Mouse (Mus musculus): ENCODE measurements around the gene Mycbp. TPM values are rescaled to one million over a fixed set of nuclear protein-coding genes. Genes with fewer than 3 reads are reported as not detected.

Gene Mycbp
- polyA plus RNA-seq, 2 experiments, result 16.3 to 61.0 TPM

GRCm38 (mm10) chr4:123860621-123861020, 44.0 kb upstream of the Mycbp start:
- H3K4me2 ChIP-seq (ENCODE audit: low read depth), result no peak overlapping the region
- 58% methylated on average over 5 of the region's 5 CpGs for WGBS (ENCODE audit: insufficient replicate concordance)
- no peak overlapping the region for H3K4me3 ChIP-seq (ENCODE audit: insufficient read depth in 1 of 2, low read depth in 2 of 2, low read length in 2 of 2)
- H3K27ac ChIP-seq, result no peak overlapping the region
- H3K27me3 ChIP-seq (ENCODE audit: control insufficient read depth, insufficient read depth, low read length), result no peaks in the 10 kb centered on the region
- ATAC-seq (ENCODE audit: insufficient read depth) (no peak), DNase-seq (ENCODE audit: low read depth in 3 of 3, low spot score in 3 of 3) (no peak)
- H3K36me3 ChIP-seq (replicated peaks; ENCODE audit: control insufficient read depth, insufficient read depth, low read depth), result no peaks in the 10 kb centered on the region
- no peaks in the 10 kb centered on the region for H3K4me1 ChIP-seq (replicated peaks; ENCODE audit: control insufficient read depth in 2 of 2, insufficient read depth in 2 of 2, low read length in 1 of 2)
- TF ChIP-seq EP300 (IDR thresholded peaks at IDR 0.05; ENCODE audit: low read depth) (no peak), CTCF (IDR thresholded peaks at IDR 0.05; ENCODE audit: low read depth) (no peak)
- H3K9me3 ChIP-seq (ENCODE audit: control insufficient read depth, low read length), result no peaks in the 10 kb centered on the region
- no peak overlapping the region for H3K9ac ChIP-seq (replicated peaks)

- no peak overlapping the region for H3K4me2 ChIP-seq (ENCODE audit: low read depth)
- no peak for DNase-seq (ENCODE audit: low read depth in 3 of 3, low spot score in 3 of 3)
- H3K4me1 ChIP-seq (replicated peaks; ENCODE audit: control insufficient read depth in 2 of 2, insufficient read depth in 2 of 2, low read length in 1 of 2), result no peaks in the 10 kb centered on the region
- WGBS (ENCODE audit: insufficient replicate concordance), result 70% methylated on average over 5 of the region's 5 CpGs
- H3K4me3 ChIP-seq (ENCODE audit: insufficient read depth in 1 of 2, low read depth in 2 of 2, low read length in 2 of 2), result no peak overlapping the region
- TF ChIP-seq CTCF (IDR thresholded peaks at IDR 0.05; ENCODE audit: low read depth) (no peak), EP300 (IDR thresholded peaks at IDR 0.05; ENCODE audit: low read depth) (no peak)
- no peaks in the 10 kb centered on the region for H3K27me3 ChIP-seq (ENCODE audit: control insufficient read depth, insufficient read depth, low read length)
- H3K9me3 ChIP-seq (ENCODE audit: control insufficient read depth, low read length), result no peaks in the 10 kb centered on the region
- H3K36me3 ChIP-seq (replicated peaks; ENCODE audit: control insufficient read depth, insufficient read depth, low read depth), result no peaks in the 10 kb centered on the region
- H3K9ac ChIP-seq (replicated peaks), result no peak overlapping the region
- no peak for ATAC-seq (ENCODE audit: insufficient read depth)
- H3K27ac ChIP-seq, result no peak overlapping the region
These were observed 10.9 kb upstream of the Mycbp start for GRCm38 (mm10) chr4:123893726-123894125.

- H3K27ac ChIP-seq, result no peak overlapping the region
These were observed 10.3 kb upstream of the Mycbp start for GRCm38 (mm10) chr4:123894295-123894694.

GRCm38 (mm10) chr4:123898696-123899095, 5.9 kb upstream of the Mycbp start:
- Histone ChIP-seq H3K9ac (replicated peaks) (no peak overlapping the region), H3K4me2 (ENCODE audit: low read depth) (no peak overlapping the region), H3K27ac (no peak overlapping the region), H3K36me3 (replicated peaks; ENCODE audit: control insufficient read depth, insufficient read depth, low read depth) (no peaks in the 10 kb centered on the region), H3K4me1 (replicated peaks; ENCODE audit: control insufficient read depth in 2 of 2, insufficient read depth in 2 of 2, low read length in 1 of 2) (peaks cover 3 to 4% of the 10 kb centered on the region in 2 experiments; a peak in 3 of 4 replicates), H3K9me3 (ENCODE audit: control insufficient read depth, low read length) (no peaks in the 10 kb centered on the region), H3K4me3 (ENCODE audit: insufficient read depth in 1 of 2, low read depth in 2 of 2, low read length in 2 of 2) (no peak overlapping the region), H3K27me3 (ENCODE audit: control insufficient read depth, insufficient read depth, low read length) (no peaks in the 10 kb centered on the region)
- TF ChIP-seq CTCF (IDR thresholded peaks at IDR 0.05; ENCODE audit: low read depth) (peak; percentile 75), EP300 (IDR thresholded peaks at IDR 0.05; ENCODE audit: low read depth) (no peak)
- ATAC-seq (ENCODE audit: insufficient read depth) (no peak), DNase-seq (ENCODE audit: low read depth in 3 of 3, low spot score in 3 of 3) (no peak)
- 11% methylated on average over 5 of the region's 5 CpGs for WGBS (ENCODE audit: insufficient replicate concordance)

More at GRCm38 (mm10) chr4:123894295-123894694, 10.3 kb upstream of the Mycbp start:
- Histone ChIP-seq H3K27me3 (ENCODE audit: control insufficient read depth, insufficient read depth, low read length) (no peaks in the 10 kb centered on the region), H3K9me3 (ENCODE audit: control insufficient read depth, low read length) (no peaks in the 10 kb centered on the region), H3K36me3 (replicated peaks; ENCODE audit: control insufficient read depth, insufficient read depth, low read depth) (no peaks in the 10 kb centered on the region), H3K9ac (replicated peaks) (no peak overlapping the region), H3K4me1 (replicated peaks; ENCODE audit: control insufficient read depth in 2 of 2, insufficient read depth in 2 of 2, low read length in 1 of 2) (no peaks in the 10 kb centered on the region), H3K4me3 (ENCODE audit: insufficient read depth in 1 of 2, low read depth in 2 of 2, low read length in 2 of 2) (no peak overlapping the region), H3K4me2 (ENCODE audit: low read depth) (no peak overlapping the region)
- TF ChIP-seq EP300 (IDR thresholded peaks at IDR 0.05; ENCODE audit: low read depth) (no peak), CTCF (IDR thresholded peaks at IDR 0.05; ENCODE audit: low read depth) (no peak)
- 56% methylated on average over 4 of the region's 4 CpGs for WGBS (ENCODE audit: insufficient replicate concordance)
- no peak for ATAC-seq (ENCODE audit: insufficient read depth)
- no peak for DNase-seq (ENCODE audit: low read depth in 3 of 3, low spot score in 3 of 3)

GRCm38 (mm10) chr4:123903432-123903831, 1.2 kb upstream of the Mycbp start:
- Histone ChIP-seq H3K36me3 (replicated peaks; ENCODE audit: control insufficient read depth, insufficient read depth, low read depth) (no peaks in the 10 kb centered on the region), H3K9me3 (ENCODE audit: control insufficient read depth, low read length) (no peaks in the 10 kb centered on the region), H3K27me3 (ENCODE audit: control insufficient read depth, insufficient read depth, low read length) (no peaks in the 10 kb centered on the region), H3K9ac (replicated peaks) (no peak overlapping the region), H3K27ac (no peak overlapping the region), H3K4me1 (replicated peaks; ENCODE audit: control insufficient read depth in 2 of 2, insufficient read depth in 2 of 2, low read length in 1 of 2) (peaks cover 7 to 15% of the 10 kb centered on the region in 2 experiments), H3K4me3 (ENCODE audit: insufficient read depth in 1 of 2, low read depth in 2 of 2, low read length in 2 of 2) (no peak overlapping the region), H3K4me2 (ENCODE audit: low read depth) (peak overlapping the region; percentile 3; the same call in 1 of the 2 replicates)
- no peak for TF ChIP-seq EP300 (IDR thresholded peaks at IDR 0.05; ENCODE audit: low read depth)
- TF ChIP-seq CTCF (IDR thresholded peaks at IDR 0.05; ENCODE audit: low read depth), result no peak
- DNase-seq (ENCODE audit: low read depth in 3 of 3, low spot score in 3 of 3), result no peak
- 63% methylated on average over 3 of the region's 3 CpGs for WGBS (ENCODE audit: insufficient replicate concordance)
- no peak for ATAC-seq (ENCODE audit: insufficient read depth)

Measured in liver, embryonic 14.5 days (tissue).